Mouse (Mus musculus) lung, embryonic 16.5 days (tissue): ENCODE measurements at regions not wholly inside any gene's neighbourhood (a gene's known extent, or its start where the extent isn't known, plus 50 kb on each side); places are given as distances from the start of the nearest gene placed in this dataset.
A peak's percentile ranks its signal among the peaks of the same experiment; 100 is the strongest.

ENCODE experiments used
- ATAC-seq: fragments of 200-750 bp; cut with Nextera tagmentation; 2 replicates; pipeline ENCODE4 v1.8.0; 2017; ENCODE audit warnings: low read depth, mild to moderate bottlenecking, moderate library complexity
- H3K27ac ChIP-seq: fragments of 300-500 bp; sonication (generic); 2 replicates; pipeline ENCODE4 v1.5.1; 2014; ENCODE audit warnings: mild to moderate bottlenecking, control low read depth, low read length
- H3K27me3 ChIP-seq: fragments of 300-500 bp; sonication (generic); 2 replicates; pipeline ENCODE4 v1.6.1; 2014; ENCODE audit warnings: low read depth, low read length, mixed read lengths; ENCODE audit not compliant: control insufficient read depth, insufficient read depth
- H3K36me3 ChIP-seq: fragments of 300-500 bp; sonication (generic); 2 replicates; pipeline ENCODE4 v1.6.1; 2014; ENCODE audit warnings: low read length; ENCODE audit not compliant: control insufficient read depth, insufficient read depth
- H3K4me1 ChIP-seq: fragments of 300-500 bp; sonication (generic); replicated peaks from 2 replicates; pipeline ENCODE4 v1.6.1; 2014; ENCODE audit warnings: low read length, mixed read lengths; ENCODE audit not compliant: control insufficient read depth, insufficient read depth
- H3K4me2 ChIP-seq: fragments of 300-500 bp; sonication (generic); 2 replicates; pipeline ENCODE4 v1.6.1; 2014; ENCODE audit warnings: low read depth, low read length, control low read depth
- H3K4me3 ChIP-seq: fragments of 300-500 bp; sonication (generic); 2 replicates; pipeline ENCODE4 v1.5.1; 2014; ENCODE audit warnings: mild to moderate bottlenecking, low read length, control low read depth
- H3K9ac ChIP-seq: fragments of 300-500 bp; sonication (generic); 2 replicates; pipeline ENCODE4 v1.6.1; 2014; ENCODE audit warnings: low read length, control low read depth
- H3K9me3 ChIP-seq: fragments of 300-500 bp; sonication (generic); 2 replicates; pipeline ENCODE4 v1.6.1; 2016; ENCODE audit warnings: low read length; ENCODE audit not compliant: control insufficient read depth
- WGBS: fragments of 180-500 bp; shearing (Covaris S2); extraction: QIAGEN DNeasy Blood & Tissue Kit; methylation state at CpG from one replicate; pipeline ENCODE4 v1.1.7; 2014; 5-methylcytosine and 5-hydroxymethylcytosine counted together

DNA sequence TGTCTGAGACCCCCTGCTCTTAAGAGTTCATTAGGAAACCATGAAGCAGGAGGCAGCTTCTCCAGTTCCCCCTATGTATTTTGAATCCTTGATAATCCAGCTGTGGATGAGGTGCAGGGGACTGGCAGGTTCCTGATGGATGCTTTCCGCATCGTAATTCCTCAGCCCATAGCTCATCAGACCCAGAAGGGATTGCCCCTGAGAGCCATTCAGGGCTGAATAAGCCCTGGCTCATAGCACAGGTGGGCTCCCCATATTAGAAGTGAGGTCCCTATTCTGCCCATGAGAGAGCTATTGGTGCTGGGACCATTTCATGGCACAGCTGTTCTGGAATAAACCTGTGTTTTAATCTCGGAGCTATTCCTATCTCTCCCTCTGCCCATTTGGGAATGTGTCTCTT, 416.1 kb downstream of the Cmpk2 start:
- ATAC-seq, result no peak
- H3K4me2 ChIP-seq, result no peak overlapping the region
- H3K27ac ChIP-seq, result no peak overlapping the region
- WGBS, result 85% methylated on average over 3 of the region's 3 CpGs
- no peaks in the 10 kb centered on the region; the same call in 1 of the 2 replicates for H3K4me1 ChIP-seq
- no peak overlapping the region for H3K4me3 ChIP-seq
- no peaks in the 10 kb centered on the region for H3K27me3 ChIP-seq
- no peaks in the 10 kb centered on the region for H3K36me3 ChIP-seq
- H3K9me3 ChIP-seq, result no peaks in the 10 kb centered on the region
- H3K9ac ChIP-seq, result no peak overlapping the region

DNA sequence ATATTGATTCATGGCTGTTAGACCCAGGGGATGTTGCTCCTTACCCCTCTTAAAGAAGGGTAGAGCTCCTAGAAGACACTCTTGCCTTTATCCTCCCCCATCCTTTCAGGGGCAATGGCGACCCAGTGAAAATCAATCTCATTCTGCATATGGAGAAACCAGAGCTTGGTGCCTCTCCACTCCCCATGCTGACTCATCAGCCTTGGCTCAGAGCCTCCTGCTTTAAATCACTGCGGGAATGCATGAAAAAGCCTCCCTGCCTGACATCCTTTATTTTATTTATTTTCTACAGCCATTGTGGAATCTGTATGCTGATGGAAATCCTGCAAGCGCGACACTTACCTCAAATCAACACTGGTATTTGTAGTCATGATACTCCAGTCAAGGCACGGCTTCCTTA, 415.2 kb downstream of the Cmpk2 start:
- Histone ChIP-seq H3K4me1 (no peaks in the 10 kb centered on the region; the same call in 1 of the 2 replicates), H3K27ac (no peak overlapping the region), H3K36me3 (no peaks in the 10 kb centered on the region), H3K9ac (no peak overlapping the region), H3K4me2 (no peak overlapping the region), H3K9me3 (no peaks in the 10 kb centered on the region), H3K4me3 (no peak overlapping the region), H3K27me3 (no peaks in the 10 kb centered on the region)
- no peak for ATAC-seq
- whole genome bisulfite sequencing, result 46% methylated on average over 5 of the region's 5 CpGs

DNA sequence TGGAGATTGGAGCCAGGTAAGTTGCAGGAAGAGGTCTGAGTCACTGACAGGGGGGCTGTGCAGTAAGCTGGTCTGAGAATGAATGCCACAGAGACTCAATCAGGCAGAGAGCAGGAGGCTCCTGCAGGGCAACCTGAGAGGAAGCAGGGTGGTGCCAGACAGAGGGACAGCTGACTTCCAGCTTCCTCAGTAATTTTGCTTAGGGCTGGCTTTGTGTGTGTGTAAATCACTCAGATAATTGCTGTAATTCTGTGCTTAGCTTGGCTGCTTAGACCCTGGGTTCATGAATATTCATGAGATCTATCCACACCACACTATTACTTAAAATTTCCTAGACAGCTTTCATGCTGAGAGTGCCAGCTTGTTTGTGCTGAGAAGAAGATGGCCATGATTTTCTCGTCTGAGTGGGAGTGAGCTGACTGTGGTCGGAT, 408.7 kb downstream of the Cmpk2 start:
- Histone ChIP-seq H3K9ac (no peak overlapping the region), H3K9me3 (no peaks in the 10 kb centered on the region), H3K4me1 (no peaks in the 10 kb centered on the region), H3K4me3 (no peak overlapping the region), H3K27me3 (no peaks in the 10 kb centered on the region), H3K4me2 (no peak overlapping the region), H3K27ac (no peak overlapping the region), H3K36me3 (no peaks in the 10 kb centered on the region)
- 55% methylated on average over 2 of the region's 2 CpGs for WGBS
- no peak for ATAC-seq

DNA sequence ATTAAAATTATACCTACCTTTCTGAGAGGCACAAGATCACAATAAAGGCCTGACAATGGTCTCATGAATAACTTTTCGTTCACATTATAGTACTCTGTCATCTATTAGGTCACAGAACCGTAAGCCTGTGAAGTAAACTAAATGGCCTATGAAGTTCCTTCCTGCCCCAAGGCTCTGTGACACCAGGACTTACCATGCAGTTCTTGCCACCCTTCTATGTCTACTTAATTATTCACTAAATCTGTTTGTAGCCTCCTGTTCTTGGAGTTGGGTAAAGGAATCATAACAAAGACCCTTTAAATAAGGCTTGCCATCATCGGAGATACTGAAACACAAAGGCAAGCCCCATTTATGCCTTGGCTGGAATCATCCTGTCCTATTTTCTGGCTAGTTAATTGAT, 408.3 kb downstream of the Cmpk2 start:
- 82% methylated on average over 3 of the region's 3 CpGs for WGBS

DNA sequence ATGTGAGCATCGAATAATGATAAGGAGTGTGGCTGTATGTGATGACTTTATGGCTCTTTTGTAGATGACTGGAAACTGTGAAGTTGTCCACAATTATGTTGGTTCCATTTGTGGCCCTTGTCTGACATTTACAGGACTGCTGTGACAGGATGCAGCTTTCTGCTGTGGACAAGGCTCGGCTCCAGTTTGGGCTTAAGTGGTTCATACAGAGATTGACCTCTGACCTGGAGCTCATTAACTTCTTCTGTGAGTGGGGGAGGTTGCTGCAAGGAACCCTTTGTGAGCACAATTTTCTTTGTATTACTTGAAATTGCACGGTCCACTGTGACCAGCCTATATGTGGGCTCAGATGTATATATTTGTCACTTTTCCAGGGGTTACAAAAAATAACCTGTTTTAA, 403.5 kb downstream of the Cmpk2 start:
- H3K9me3 ChIP-seq, result no peaks in the 10 kb centered on the region
- H3K4me1 ChIP-seq, result no peaks in the 10 kb centered on the region
- no peak overlapping the region for H3K4me3 ChIP-seq
- WGBS, result 27% methylated on average over 3 of the region's 3 CpGs
- no peak overlapping the region for H3K9ac ChIP-seq
- no peaks in the 10 kb centered on the region for H3K36me3 ChIP-seq
- H3K4me2 ChIP-seq, result no peak overlapping the region
- no peak for ATAC-seq
- no peak overlapping the region for H3K27ac ChIP-seq
- H3K27me3 ChIP-seq, result no peaks in the 10 kb centered on the region

More for the DNA sequence above, 408.3 kb downstream of the Cmpk2 start:
- H3K27ac ChIP-seq, result no peak overlapping the region
- ATAC-seq, result no peak
- no peak overlapping the region for H3K9ac ChIP-seq
- H3K4me1 ChIP-seq, result no peaks in the 10 kb centered on the region
- no peak overlapping the region for H3K4me3 ChIP-seq
- no peaks in the 10 kb centered on the region for H3K36me3 ChIP-seq
- H3K4me2 ChIP-seq, result no peak overlapping the region
- no peaks in the 10 kb centered on the region for H3K9me3 ChIP-seq
- H3K27me3 ChIP-seq, result no peaks in the 10 kb centered on the region

DNA sequence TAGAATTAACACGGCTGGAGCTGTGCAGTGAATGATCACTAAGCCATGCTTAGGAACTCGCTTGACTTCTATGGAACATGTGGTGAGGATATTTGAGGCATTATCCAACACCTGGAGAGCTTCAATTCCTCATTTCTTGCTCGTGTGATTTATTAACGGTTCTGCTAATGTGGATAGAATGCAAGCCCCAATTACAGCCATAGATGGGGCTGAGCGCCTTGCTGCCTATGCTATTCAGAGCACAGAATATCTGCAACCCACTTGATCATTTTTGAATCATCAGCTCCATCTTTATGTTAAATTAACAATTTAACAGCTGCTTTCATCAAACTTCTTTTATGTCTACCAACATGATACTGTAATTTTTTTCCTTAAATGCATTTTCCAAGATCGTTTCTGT, 398.7 kb downstream of the Cmpk2 start:
- Histone ChIP-seq H3K9me3 (no peaks in the 10 kb centered on the region), H3K4me3 (no peak overlapping the region), H3K9ac (no peak overlapping the region), H3K4me1 (no peaks in the 10 kb centered on the region), H3K4me2 (no peak overlapping the region), H3K27ac (no peak overlapping the region), H3K36me3 (no peaks in the 10 kb centered on the region), H3K27me3 (no peaks in the 10 kb centered on the region)
- ATAC-seq, result no peak
- WGBS, result 84% methylated on average over 6 of the region's 6 CpGs

DNA sequence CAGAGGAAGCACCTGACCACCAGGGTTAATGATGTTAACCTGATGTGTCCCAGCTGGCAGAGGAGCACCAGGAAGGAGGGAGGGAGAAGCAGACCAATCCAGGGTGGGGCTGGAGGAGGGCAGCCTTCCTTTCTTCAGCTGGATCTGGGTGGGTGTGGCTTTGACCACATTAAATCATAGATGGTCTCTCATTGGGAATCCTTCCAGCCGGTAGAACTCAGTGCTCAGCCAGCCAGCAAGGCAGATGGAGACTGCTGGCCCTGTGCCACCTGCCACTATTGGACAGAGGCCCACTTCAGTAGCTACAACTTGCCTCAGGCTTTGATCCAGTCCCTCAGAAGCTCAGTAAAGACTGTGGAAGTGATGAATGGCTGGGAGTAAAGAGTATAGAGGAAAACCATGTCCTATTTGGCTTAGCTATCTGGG, 386.1 kb downstream of the Cmpk2 start:
- Histone ChIP-seq H3K27ac (no peak overlapping the region), H3K4me3 (no peak overlapping the region), H3K4me1 (peaks cover 5% of the 10 kb centered on the region), H3K9me3 (peaks cover 5% of the 10 kb centered on the region), H3K4me2 (no peak overlapping the region), H3K9ac (no peak overlapping the region), H3K36me3 (no peaks in the 10 kb centered on the region), H3K27me3 (no peaks in the 10 kb centered on the region)
- 6% methylated on average over 1 of the region's 1 CpGs for WGBS
- ATAC-seq, result peak; percentile 89

DNA sequence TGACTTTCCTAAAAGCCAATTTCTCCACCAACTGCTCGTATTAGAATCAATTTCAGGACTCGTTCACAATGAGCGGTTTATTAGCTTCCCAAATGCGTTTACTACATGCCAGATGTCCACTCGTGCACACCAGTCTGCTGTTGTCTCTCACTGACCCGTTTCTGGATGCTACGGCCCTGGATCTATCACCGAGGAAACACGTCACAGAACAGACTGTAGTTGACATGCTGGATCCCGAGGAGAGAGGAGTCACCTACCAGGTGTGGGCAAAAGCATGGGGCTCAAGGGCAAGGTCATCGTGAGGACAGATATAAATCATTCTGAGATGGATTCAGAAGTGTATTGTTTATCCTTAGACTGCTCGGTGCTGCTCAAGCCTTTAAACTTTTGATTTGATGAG, 375.9 kb downstream of the Cmpk2 start:
- H3K4me2 ChIP-seq, result no peak overlapping the region
- no peaks in the 10 kb centered on the region for H3K9me3 ChIP-seq
- H3K4me1 ChIP-seq, result no peaks in the 10 kb centered on the region
- H3K36me3 ChIP-seq, result no peaks in the 10 kb centered on the region
- no peak overlapping the region for H3K27ac ChIP-seq
- H3K27me3 ChIP-seq, result no peaks in the 10 kb centered on the region
- no peak for ATAC-seq
- 59% methylated on average over 12 of the region's 12 CpGs for WGBS
- no peak overlapping the region for H3K4me3 ChIP-seq
- H3K9ac ChIP-seq, result no peak overlapping the region

DNA sequence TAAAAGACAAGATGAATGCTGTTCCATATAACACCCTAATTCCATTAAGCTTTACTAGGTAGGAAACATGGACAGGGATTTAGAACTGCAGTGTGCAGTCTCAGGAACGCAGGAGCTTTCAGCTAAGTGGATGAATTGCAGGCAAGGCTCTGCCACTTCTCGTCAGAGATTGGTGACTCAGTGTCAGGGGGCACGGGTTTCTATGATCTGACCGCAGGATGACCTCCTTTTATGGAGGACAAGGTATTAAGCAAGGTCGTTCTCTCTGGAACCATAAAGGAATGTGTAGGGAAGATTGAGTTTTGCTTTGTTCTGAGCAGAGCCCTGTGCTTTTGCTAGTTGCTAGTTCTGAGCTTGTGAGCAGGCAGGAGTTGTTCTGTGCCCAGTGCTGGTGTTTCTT, 373.7 kb downstream of the Cmpk2 start:
- Histone ChIP-seq H3K4me3 (no peak overlapping the region), H3K36me3 (no peaks in the 10 kb centered on the region), H3K27ac (no peak overlapping the region), H3K4me2 (no peak overlapping the region), H3K9me3 (no peaks in the 10 kb centered on the region), H3K9ac (no peak overlapping the region), H3K4me1 (no peaks in the 10 kb centered on the region), H3K27me3 (no peaks in the 10 kb centered on the region)
- WGBS, result 7% methylated on average over 5 of the region's 5 CpGs
- no peak for ATAC-seq

DNA sequence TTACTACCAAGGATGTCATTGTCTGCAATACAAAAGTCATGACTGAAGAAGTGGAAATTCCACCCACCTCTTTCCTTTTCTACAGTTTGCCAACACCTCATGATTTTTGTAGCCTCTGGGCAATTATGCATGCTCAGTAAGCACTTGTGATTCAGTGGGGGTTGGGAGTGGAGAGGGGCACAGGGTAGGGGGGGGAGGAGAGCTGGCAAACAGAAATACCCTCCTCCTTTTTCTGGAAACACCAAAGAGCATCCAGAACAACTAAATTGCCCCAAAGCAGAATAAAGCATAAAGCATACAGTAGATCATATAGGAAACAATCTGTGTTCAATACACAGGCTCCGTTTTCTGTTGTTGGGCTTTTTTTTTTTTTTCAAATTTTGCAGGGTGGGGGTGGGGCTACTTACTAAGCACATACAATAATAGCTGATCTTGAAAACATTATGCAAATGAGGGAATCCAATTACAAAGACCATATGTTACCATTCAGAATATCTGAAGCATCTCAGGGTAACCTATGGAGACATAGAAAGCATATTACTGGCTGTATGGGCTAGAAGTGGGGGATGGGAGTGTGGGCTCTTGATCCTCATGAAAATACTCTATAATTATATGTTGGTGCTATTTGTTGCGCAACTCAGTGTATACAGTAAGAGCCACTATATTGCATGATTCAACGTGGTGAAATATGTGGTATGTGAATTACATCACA, 352.4 kb downstream of the Cmpk2 start:
- H3K9ac ChIP-seq, result no peak overlapping the region
- no peaks in the 10 kb centered on the region for H3K4me1 ChIP-seq
- H3K36me3 ChIP-seq, result no peaks in the 10 kb centered on the region
- no peak overlapping the region for H3K4me3 ChIP-seq
- no peak overlapping the region for H3K27ac ChIP-seq
- ATAC-seq, result no peak
- no peak overlapping the region for H3K4me2 ChIP-seq
- H3K9me3 ChIP-seq, result no peaks in the 10 kb centered on the region
- H3K27me3 ChIP-seq, result no peaks in the 10 kb centered on the region
- WGBS, result 78% methylated on average over 3 of the region's 3 CpGs
